Mouse (Mus musculus): Measurements from ENCODE around the gene Lrfn1. TPM values are rescaled to one million over a fixed set of nuclear protein-coding genes. Genes with fewer than 3 reads are reported as not detected.

Gene Lrfn1
- total RNA-seq (2015) (1.2 TPM in 2 replicates), total RNA-seq (2017) (1.7 and 2.3 TPM in 2 replicates)

GRCm38 (mm10) chr7:28451531-28452360 lies at the start of gene Lrfn1:
Gene Lrfn1 (plus strand): TSS chr7:28451980.
- ATAC-seq (replicated peaks; ENCODE audit: poor library complexity) = peak; percentile 27; the same call in 1 of the 2 replicates

- no peak for ATAC-seq (replicated peaks; ENCODE audit: poor library complexity)
Observed at GRCm38 (mm10) chr7:28410841-28411475, 40.8 kb upstream of the Lrfn1 start.

GRCm38 (mm10) chr7:28412826-28413225 lies 39.0 kb upstream of the Lrfn1 start:
- peak; percentile 79 for ATAC-seq (replicated peaks; ENCODE audit: poor library complexity)

GRCm38 (mm10) chr7:28417368-28417767 lies 34.4 kb upstream of the Lrfn1 start:
- ATAC-seq (replicated peaks; ENCODE audit: poor library complexity) = peak; percentile 52; the same call in 1 of the 2 replicates

GRCm38 (mm10) chr7:28418096-28418670 lies 33.6 kb upstream of the Lrfn1 start:
- ATAC-seq (replicated peaks; ENCODE audit: poor library complexity) = no peak

- no peak for ATAC-seq (replicated peaks; ENCODE audit: poor library complexity)
Observed at GRCm38 (mm10) chr7:28419416-28419815, 32.4 kb upstream of the Lrfn1 start.

- ATAC-seq (replicated peaks; ENCODE audit: poor library complexity) = no peak
Observed at GRCm38 (mm10) chr7:28423018-28423417, 28.8 kb upstream of the Lrfn1 start.

- ATAC-seq (replicated peaks; ENCODE audit: poor library complexity) = no peak
Observed at GRCm38 (mm10) chr7:28427738-28428137, 24.0 kb upstream of the Lrfn1 start.

- ATAC-seq (replicated peaks; ENCODE audit: poor library complexity) = peak; percentile 27; the same call in 1 of the 2 replicates
Observed at GRCm38 (mm10) chr7:28430512-28430911, 21.3 kb upstream of the Lrfn1 start.

GRCm38 (mm10) chr7:28432252-28432651 lies 19.5 kb upstream of the Lrfn1 start:
- ATAC-seq (replicated peaks; ENCODE audit: poor library complexity) = no peak

GRCm38 (mm10) chr7:28435660-28436259 lies 16.0 kb upstream of the Lrfn1 start:
- no peak for ATAC-seq (replicated peaks; ENCODE audit: poor library complexity)

GRCm38 (mm10) chr7:28436271-28436904 lies 15.4 kb upstream of the Lrfn1 start:
- peak; percentile 83 for ATAC-seq (replicated peaks; ENCODE audit: poor library complexity)

- peak; percentile 64 for ATAC-seq (replicated peaks; ENCODE audit: poor library complexity)
Observed at GRCm38 (mm10) chr7:28436932-28437570, 14.7 kb upstream of the Lrfn1 start, which contains the start of gene Gmfg. Gene Gmfg (plus strand): TSS chr7:28437447.

- ATAC-seq (replicated peaks; ENCODE audit: poor library complexity) = no peak
Observed at GRCm38 (mm10) chr7:28437964-28438363, 13.8 kb upstream of the Lrfn1 start.

GRCm38 (mm10) chr7:28438771-28439170 lies 13.0 kb upstream of the Lrfn1 start:
- ATAC-seq (replicated peaks; ENCODE audit: poor library complexity) = no peak

GRCm38 (mm10) chr7:28440739-28441138 lies 11.0 kb upstream of the Lrfn1 start:
- peak; percentile 50 for ATAC-seq (replicated peaks; ENCODE audit: poor library complexity)

- ATAC-seq (replicated peaks; ENCODE audit: poor library complexity) = no peak
Observed at GRCm38 (mm10) chr7:28441776-28442485, 9.8 kb upstream of the Lrfn1 start.

- ATAC-seq (replicated peaks; ENCODE audit: poor library complexity) = peak; percentile 79
Observed at GRCm38 (mm10) chr7:28442688-28443087, 9.1 kb upstream of the Lrfn1 start.

- 0 out of 2 replicates have a peak, but pooled peaks have one; percentile 8 for ATAC-seq (replicated peaks; ENCODE audit: poor library complexity)
Observed at GRCm38 (mm10) chr7:28444344-28444974, 7.3 kb upstream of the Lrfn1 start.

All from megakaryocyte progenitor cell, adult 5-6 weeks (primary cell).